Mouse (Mus musculus): Measurements from ENCODE around the gene Olfr51. TPM values are rescaled to one million over a fixed set of nuclear protein-coding genes. Genes with fewer than 3 reads are reported as not detected.

The Olfr51 gene
- polyA plus RNA-seq, 1 experiment from 2014 or later = not detected

DNA sequence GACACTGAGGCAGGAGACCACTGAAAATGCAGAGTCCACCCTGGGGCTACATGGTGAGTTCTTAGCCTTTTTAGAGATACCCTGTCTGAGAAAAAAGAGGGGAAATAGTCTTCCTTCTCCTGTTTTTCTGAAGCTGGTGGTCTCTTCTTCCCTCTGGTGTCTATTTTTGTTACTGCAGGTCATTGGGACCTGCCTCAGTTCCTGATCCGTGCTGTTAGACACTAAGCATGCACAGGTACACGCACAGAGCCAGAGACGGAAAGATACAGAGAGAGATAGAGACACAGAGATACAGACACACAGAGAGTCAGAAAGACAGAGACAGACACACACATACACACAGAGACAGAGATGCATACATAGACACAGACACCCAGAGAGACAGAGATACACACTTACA lies 49.8 kb downstream of the Olfr51 start:
- H3K9ac ChIP-seq (ENCODE audit: low read depth, low read length) = no peak overlapping the region
- H3K4me1 ChIP-seq (replicated peaks; ENCODE audit: control insufficient read depth, insufficient read depth, low read length) = no peaks in the 10 kb centered on the region
- peak; percentile 34 for DNase-seq (ENCODE audit: low spot score)
- no peak for ATAC-seq (ENCODE audit: low FRiP score)
- H3K27ac ChIP-seq (ENCODE audit: low read depth, low read length) = no peak overlapping the region
- WGBS = 50% methylated on average over 3 of the region's 3 CpGs
- H3K9me3 ChIP-seq (ENCODE audit: control insufficient read depth, low read length) = no peaks in the 10 kb centered on the region
- no peaks in the 10 kb centered on the region for H3K36me3 ChIP-seq (ENCODE audit: control insufficient read depth, insufficient read depth, low read length)
- no peak overlapping the region for H3K4me3 ChIP-seq (ENCODE audit: low read depth, low read length)
- H3K4me2 ChIP-seq (replicated peaks; ENCODE audit: low read depth, low read length) = no peak overlapping the region
- H3K27me3 ChIP-seq (ENCODE audit: control insufficient read depth, insufficient read depth, low read length) = no peaks in the 10 kb centered on the region

DNA sequence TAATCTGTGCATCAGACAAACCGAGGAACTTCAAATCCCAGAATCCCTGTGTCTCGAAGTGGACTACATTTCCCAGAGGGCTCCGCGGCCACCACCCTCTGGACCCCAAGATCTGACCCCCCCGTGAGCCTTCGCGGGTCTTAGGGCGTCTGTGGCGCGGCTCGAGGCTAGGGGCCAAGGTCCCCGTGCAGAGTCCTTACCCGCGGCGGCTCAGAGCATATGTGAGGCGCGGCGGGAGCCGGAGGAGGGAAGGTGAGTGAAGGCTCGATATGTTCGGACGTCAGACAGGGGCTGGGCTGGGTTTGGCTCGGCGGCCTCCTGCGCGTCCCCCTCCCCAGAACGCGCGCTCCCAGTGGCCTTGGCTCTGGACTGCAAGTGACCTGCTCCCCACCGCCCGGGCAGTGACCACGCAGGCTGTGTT lies 55.8 kb downstream of the Olfr51 start, which contains the start of gene Zfp354a:
Zfp354a (plus strand) TSS at position 107 of the 421 bp plus-strand sequence.
- Histone ChIP-seq H3K9ac (ENCODE audit: low read depth, low read length) (peak within 1 kb of the TSS; percentile 85), H3K9me3 (ENCODE audit: control insufficient read depth, low read length) (no peaks in the 10 kb centered on the region), H3K4me1 (replicated peaks; ENCODE audit: control insufficient read depth, insufficient read depth, low read length) (no peaks in the 10 kb centered on the region), H3K27me3 (ENCODE audit: control insufficient read depth, insufficient read depth, low read length) (no peaks in the 10 kb centered on the region), H3K36me3 (ENCODE audit: control insufficient read depth, insufficient read depth, low read length) (no peaks in the 10 kb centered on the region), H3K4me3 (ENCODE audit: low read depth, low read length) (peak within 1 kb of the TSS; percentile 83), H3K27ac (ENCODE audit: low read depth, low read length) (peak within 1 kb of the TSS; percentile 61; the same call in 1 of the 2 replicates), H3K4me2 (replicated peaks; ENCODE audit: low read depth, low read length) (peak within 1 kb of the TSS; percentile 84)
- ATAC-seq (ENCODE audit: low FRiP score) (peak; percentile 94), DNase-seq (ENCODE audit: low spot score) (peak; percentile 89)
- under 1% methylated on average over 32 of the region's 32 CpGs for WGBS

Other genes with a start within 250 kb of the Olfr51 start
- gene Zfp354c, start 175.9 kb upstream of the Olfr51 start, polyA plus RNA-seq (2014; fragmentation: Nextera tagmentation; extraction: Ambion mirVana) = 39.4 and 46.4 TPM in 2 replicates
- 0.35 and 0.57 TPM in 2 replicates for gene Zfp879, start 162.0 kb upstream of the Olfr51 start, polyA plus RNA-seq (2014; fragmentation: Nextera tagmentation; extraction: Ambion mirVana)
- gene Grm6, start 152.9 kb upstream of the Olfr51 start, polyA plus RNA-seq (2014; fragmentation: Nextera tagmentation; extraction: Ambion mirVana) = not detected in 2 replicates
- gene Zfp454, start 115.9 kb upstream of the Olfr51 start, polyA plus RNA-seq (2014; fragmentation: Nextera tagmentation; extraction: Ambion mirVana) = 15.5 and 16.4 TPM in 2 replicates
- gene Zfp2, start 87.4 kb upstream of the Olfr51 start, polyA plus RNA-seq (2014; fragmentation: Nextera tagmentation; extraction: Ambion mirVana) = 30.6 and 37.0 TPM in 2 replicates
- 1.8 and 2.1 TPM in 2 replicates for gene Zfp354b, start 72.0 kb upstream of the Olfr51 start, polyA plus RNA-seq (2014; fragmentation: Nextera tagmentation; extraction: Ambion mirVana)
- gene 4933414I15Rik, start 59.8 kb upstream of the Olfr51 start, polyA plus RNA-seq (2014; fragmentation: Nextera tagmentation; extraction: Ambion mirVana) = not detected in 2 replicates
- gene Prop1, start 49.8 kb upstream of the Olfr51 start, polyA plus RNA-seq (2014; fragmentation: Nextera tagmentation; extraction: Ambion mirVana) = not detected in 2 replicates
- not detected in 2 replicates for gene Olfr1378, start 37.1 kb upstream of the Olfr51 start, polyA plus RNA-seq (2014; fragmentation: Nextera tagmentation; extraction: Ambion mirVana)
- gene Olfr1377, start 21.6 kb upstream of the Olfr51 start, polyA plus RNA-seq (2014; fragmentation: Nextera tagmentation; extraction: Ambion mirVana) = not detected in 2 replicates
- gene Olfr54, start 10.6 kb downstream of the Olfr51 start, polyA plus RNA-seq (2014; fragmentation: Nextera tagmentation; extraction: Ambion mirVana) = not detected in 2 replicates
- not detected in 2 replicates for gene Olfr1375, start 44.5 kb downstream of the Olfr51 start, polyA plus RNA-seq (2014; fragmentation: Nextera tagmentation; extraction: Ambion mirVana)
- gene Zfp354a, start 55.7 kb downstream of the Olfr51 start, polyA plus RNA-seq (2014; fragmentation: Nextera tagmentation; extraction: Ambion mirVana) = 9.1 and 10.5 TPM in 2 replicates
- gene Gm12569, start 216.9 kb downstream of the Olfr51 start, polyA plus RNA-seq (2014; fragmentation: Nextera tagmentation; extraction: Ambion mirVana) = not detected in 2 replicates

Data from hindbrain, embryonic 11.5 days (tissue).